Mouse (Mus musculus) lung, postnatal 36 days (tissue): ENCODE data around the gene Kank4.
"Not testable (repeated sequence)": the region's sequence is repeated elsewhere in the genome, so short reads cannot be mapped to it uniquely, and the experiment has no call there.

Experiments
- DNase-seq: peaks from one replicate; pipeline ENCODE4 v3.0.0; 2022; ENCODE audit warnings: mixed read lengths

The Kank4 gene

GRCm38 (mm10) chr4:98773785-98774184 is 43.6 kb downstream of the Kank4 start:
- DNase-seq = no peak

- DNase-seq = no peak
These were observed 49.9 kb downstream of the Kank4 start for GRCm38 (mm10) chr4:98767134-98768133.

- DNase-seq = peak; percentile 4
These were observed 58.3 kb downstream of the Kank4 start for GRCm38 (mm10) chr4:98758872-98759518.

- DNase-seq = peak; percentile 27
These were observed 59.1 kb downstream of the Kank4 start for GRCm38 (mm10) chr4:98758012-98758821.

- DNase-seq = no peak
These were observed 61.2 kb downstream of the Kank4 start for GRCm38 (mm10) chr4:98756141-98756540.

- no peak for DNase-seq
These were observed 62.9 kb downstream of the Kank4 start for GRCm38 (mm10) chr4:98754456-98754855.

GRCm38 (mm10) chr4:98743906-98744210 is 73.5 kb downstream of the Kank4 start:
- no peak for DNase-seq

- DNase-seq = no peak
These were observed 74.0 kb downstream of the Kank4 start for GRCm38 (mm10) chr4:98743209-98743905.

GRCm38 (mm10) chr4:98739753-98740152 is 77.6 kb downstream of the Kank4 start:
- peak; percentile 23 for DNase-seq

GRCm38 (mm10) chr4:98733660-98734059 is 83.7 kb downstream of the Kank4 start:
- DNase-seq = no peak

- no peak for DNase-seq
These were observed 88.6 kb downstream of the Kank4 start for GRCm38 (mm10) chr4:98728716-98729115.

- DNase-seq = no peak
These were observed 89.4 kb downstream of the Kank4 start for GRCm38 (mm10) chr4:98727959-98728347.

- no peak for DNase-seq
These were observed 89.9 kb downstream of the Kank4 start for GRCm38 (mm10) chr4:98727295-98727958.

- DNase-seq = no peak
These were observed 90.6 kb downstream of the Kank4 start, which contains the start of gene L1td1 for GRCm38 (mm10) chr4:98726590-98727237. TSS of gene L1td1 (plus strand) at chr4:98726734.

- DNase-seq = no peak
These were observed 91.9 kb downstream of the Kank4 start for GRCm38 (mm10) chr4:98725439-98725838.

GRCm38 (mm10) chr4:98724682-98725081 is 92.7 kb downstream of the Kank4 start:
- DNase-seq = not testable (repeated sequence)

GRCm38 (mm10) chr4:98722454-98722853 is 94.9 kb downstream of the Kank4 start:
- DNase-seq = peak; percentile 77

- no peak for DNase-seq
These were observed 98.8 kb downstream of the Kank4 start for GRCm38 (mm10) chr4:98718547-98718917.

GRCm38 (mm10) chr4:98717735-98718546 is 99.4 kb downstream of the Kank4 start:
- no peak for DNase-seq

GRCm38 (mm10) chr4:98710891-98711290 is 106.4 kb downstream of the Kank4 start:
- no peak for DNase-seq
